Mouse (Mus musculus) stomach, postnatal 0 days (tissue): ENCODE data around the gene Cbs.

Experiments
- CTCF ChIP-seq: IDR thresholded peaks from 2 replicates; pipeline ENCODE4 v1.5.1; 2016; ENCODE audit warnings: antibody characterized with exemption, low read depth, mild to moderate bottlenecking, moderate library complexity
- EP300 ChIP-seq: optimal IDR thresholded peaks from 2 replicates; pipeline ENCODE3; 2016; ENCODE audit warnings: antibody characterized with exemption

- TF ChIP-seq EP300: no peak
- no peak for TF ChIP-seq CTCF
These were observed 9.1 kb downstream of the Cbs start for GRCm38 (mm10) chr17:31627961-31628360.
